Mouse (Mus musculus) kidney, embryonic 16.5 days (tissue): Measurements from ENCODE around the gene Cwf19l1. TPM values are rescaled to one million over a fixed set of nuclear protein-coding genes. Genes with fewer than 3 reads are reported as not detected.

Experiments
- ATAC-seq: fragments of 200-750 bp; cut with Nextera tagmentation; 2 replicates; pipeline ENCODE4 v1.8.0; 2017; ENCODE audit warnings: moderate TSS enrichment; ENCODE audit not compliant: low FRiP score, low TSS enrichment
- H3K27ac ChIP-seq: fragments of 300-500 bp; sonication (generic); 2 replicates; pipeline ENCODE4 v1.5.1; 2014; ENCODE audit warnings: low read length
- H3K27me3 ChIP-seq: fragments of 300-500 bp; sonication (generic); 2 replicates; pipeline ENCODE4 v1.6.1; 2014; ENCODE audit warnings: low read length, control low read depth, mixed read lengths; ENCODE audit not compliant: insufficient read depth
- H3K36me3 ChIP-seq: fragments of 300-500 bp; sonication (generic); 2 replicates; pipeline ENCODE4 v1.6.1; 2014; ENCODE audit warnings: low read length, control low read depth, mixed read lengths; ENCODE audit not compliant: insufficient read depth
- H3K4me1 ChIP-seq: fragments of 300-500 bp; sonication (generic); 2 replicates; pipeline ENCODE4 v1.6.1; 2014; ENCODE audit warnings: low read length, control low read depth, mixed read lengths; ENCODE audit not compliant: insufficient read depth
- H3K4me2 ChIP-seq: fragments of 300-500 bp; sonication (generic); replicated peaks from 2 replicates; pipeline ENCODE4 v1.6.1; 2014; ENCODE audit warnings: low read depth, low read length
- H3K4me3 ChIP-seq: fragments of 300-500 bp; sonication (generic); 2 replicates; pipeline ENCODE4 v1.5.1; 2014; ENCODE audit warnings: mild to moderate bottlenecking, low read length
- H3K9ac ChIP-seq: fragments of 300-500 bp; sonication (generic); replicated peaks from 2 replicates; pipeline ENCODE4 v1.6.1; 2014; ENCODE audit warnings: low read length
- H3K9me3 ChIP-seq: fragments of 300-500 bp; sonication (generic); 2 replicates; pipeline ENCODE4 v1.6.1; 2016; ENCODE audit warnings: low read length, control low read depth
- WGBS: fragments of 180-500 bp; shearing (Covaris S2); extraction: QIAGEN DNeasy Blood & Tissue Kit; methylation state at CpG from one replicate; pipeline ENCODE4 v1.1.7; 2014; 5-methylcytosine and 5-hydroxymethylcytosine counted together
- polyA plus RNA-seq: library from polyadenylated mRNA; unstranded; fragments of >200 nt; fragmentation: Nextera tagmentation; extraction: Ambion mirVana; gene quantifications from 2 replicates; pipeline ENCODE4 v1.2.1, GENCODE M21; 2015

Gene Cwf19l1
- polyA plus RNA-seq, 1 experiment from 2014 or later, result 37.5 TPM

DNA sequence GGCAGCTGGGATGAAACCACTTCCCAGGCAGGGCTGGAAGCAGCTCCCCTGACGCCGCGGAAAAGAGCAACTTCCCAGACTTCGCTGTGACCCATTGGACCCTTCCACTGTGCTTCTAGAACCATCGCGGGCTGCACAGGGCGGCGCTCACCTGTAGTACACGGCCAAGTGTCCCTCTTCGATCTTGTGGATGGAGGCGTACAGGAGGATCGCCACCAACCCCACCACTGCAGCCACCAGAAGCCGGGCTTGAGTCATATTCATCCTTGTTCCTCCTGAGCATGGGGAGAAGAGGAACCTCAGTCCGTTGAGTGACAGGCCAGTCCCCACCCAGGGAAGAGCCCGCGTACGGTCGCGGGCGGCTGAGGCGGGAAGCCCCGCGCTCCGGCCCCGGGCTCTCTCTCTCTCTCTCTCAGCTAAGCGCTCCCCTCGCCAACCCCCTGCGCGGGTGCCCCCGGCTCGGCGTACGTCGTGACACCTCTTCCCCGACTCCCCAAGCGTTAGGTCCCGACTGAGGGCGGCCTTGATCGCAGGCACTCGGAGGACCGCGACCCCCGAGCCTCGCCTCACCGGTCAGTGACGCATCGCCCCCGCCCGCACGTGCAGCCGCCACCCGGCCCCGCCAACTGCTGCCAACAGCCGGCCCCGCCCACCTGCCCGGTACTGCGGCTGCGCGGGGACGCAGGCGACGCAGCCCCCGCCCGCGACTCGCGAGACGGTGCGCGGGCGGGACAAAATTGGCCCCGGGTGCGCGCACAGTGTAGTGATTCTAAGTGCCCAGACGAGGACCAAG is 66.4 kb downstream of the Cwf19l1 start, which contains the start of gene Erlin1:
Erlin1 (minus strand) TSS at position 665 of the 793 bp plus-strand sequence.
- H3K27me3 ChIP-seq, result no peaks in the 10 kb centered on the region
- H3K4me2 ChIP-seq, result peak within 1 kb of the TSS; percentile 85
- H3K4me3 ChIP-seq, result peak within 1 kb of the TSS; percentile 77
- peaks cover 19% of the 10 kb centered on the region; the same call in 1 of the 2 replicates for H3K4me1 ChIP-seq
- no peaks in the 10 kb centered on the region for H3K9me3 ChIP-seq
- peak within 1 kb of the TSS; percentile 79 for H3K9ac ChIP-seq
- ATAC-seq, result peak; percentile 93
- under 1% methylated on average over 73 of the region's 75 CpGs for WGBS
- H3K36me3 ChIP-seq, result no peaks in the 10 kb centered on the region
- H3K27ac ChIP-seq, result peak within 1 kb of the TSS; percentile 70

DNA sequence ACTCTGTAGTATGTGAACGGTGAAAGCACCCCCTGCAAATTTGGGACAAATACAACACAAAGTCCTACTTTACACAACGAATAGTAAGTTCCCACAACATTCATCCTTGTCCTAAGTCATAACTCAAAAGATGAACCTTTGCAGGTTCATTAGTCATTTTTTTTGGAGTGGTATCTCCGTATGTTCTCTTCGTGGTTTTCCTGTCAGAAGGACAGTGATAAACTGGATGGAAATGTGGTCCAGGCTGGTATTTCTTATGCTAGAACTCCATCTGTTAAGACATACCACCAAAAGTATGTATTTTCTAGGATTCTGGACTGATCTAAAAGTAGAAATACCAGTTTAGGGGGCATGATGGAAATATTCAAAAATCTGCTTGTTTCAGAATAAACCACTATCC is 67.4 kb downstream of the Cwf19l1 start:
- no peaks in the 10 kb centered on the region for H3K27me3 ChIP-seq
- no peaks in the 10 kb centered on the region for H3K36me3 ChIP-seq
- WGBS, result 71% methylated on average over 4 of the region's 4 CpGs
- H3K4me1 ChIP-seq, result peaks cover 19% of the 10 kb centered on the region; the same call in 1 of the 2 replicates
- ATAC-seq, result no peak
- H3K4me2 ChIP-seq, result peak overlapping the region; percentile 85
- H3K9ac ChIP-seq, result peak overlapping the region; percentile 79
- H3K4me3 ChIP-seq, result peak overlapping the region; percentile 77
- H3K9me3 ChIP-seq, result no peaks in the 10 kb centered on the region
- no peak overlapping the region for H3K27ac ChIP-seq

DNA sequence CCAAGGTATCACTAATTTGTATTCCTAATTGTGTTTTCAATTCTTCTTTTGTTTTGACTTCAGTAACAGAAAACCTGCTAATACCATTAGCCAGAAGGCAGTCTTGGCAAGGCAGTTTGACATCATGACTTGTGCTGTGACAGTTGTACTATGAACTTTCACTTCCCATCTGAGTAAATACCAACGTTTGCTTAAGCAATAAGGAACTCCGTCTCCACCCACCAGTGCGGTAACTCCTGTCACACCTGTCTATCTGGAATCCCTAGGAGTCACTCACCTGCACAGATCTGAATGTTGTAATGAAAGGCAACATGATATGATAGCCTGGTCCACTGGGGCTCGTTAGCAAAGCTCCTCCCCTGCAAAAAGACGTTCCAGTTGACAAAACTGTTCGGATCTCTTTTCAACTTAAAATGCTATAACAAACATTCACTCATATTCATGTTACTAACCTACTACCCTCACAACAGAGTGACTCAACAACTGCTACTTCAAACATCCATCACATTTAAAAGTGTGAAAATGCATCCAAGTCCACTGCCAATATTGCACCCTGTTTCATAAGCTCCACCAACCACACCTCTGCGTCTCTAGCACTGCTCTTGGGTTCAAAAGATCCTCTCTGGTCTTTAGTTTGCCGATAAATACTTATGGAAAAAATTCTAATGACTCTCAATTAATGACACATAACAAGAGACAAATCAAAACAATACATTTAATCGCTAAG is 68.2 kb downstream of the Cwf19l1 start:
- Histone ChIP-seq H3K36me3 (peaks cover 6% of the 10 kb centered on the region; the same call in 1 of the 2 replicates), H3K27ac (no peak overlapping the region), H3K4me3 (peak overlapping the region; percentile 1; the same call in 1 of the 2 replicates), H3K4me1 (peaks cover 19% of the 10 kb centered on the region; the same call in 1 of the 2 replicates), H3K9me3 (no peaks in the 10 kb centered on the region), H3K27me3 (no peaks in the 10 kb centered on the region), H3K4me2 (peak overlapping the region; percentile 85), H3K9ac (no peak overlapping the region)
- ATAC-seq, result no peak
- WGBS, result 53% methylated on average over 9 of the region's 9 CpGs

DNA sequence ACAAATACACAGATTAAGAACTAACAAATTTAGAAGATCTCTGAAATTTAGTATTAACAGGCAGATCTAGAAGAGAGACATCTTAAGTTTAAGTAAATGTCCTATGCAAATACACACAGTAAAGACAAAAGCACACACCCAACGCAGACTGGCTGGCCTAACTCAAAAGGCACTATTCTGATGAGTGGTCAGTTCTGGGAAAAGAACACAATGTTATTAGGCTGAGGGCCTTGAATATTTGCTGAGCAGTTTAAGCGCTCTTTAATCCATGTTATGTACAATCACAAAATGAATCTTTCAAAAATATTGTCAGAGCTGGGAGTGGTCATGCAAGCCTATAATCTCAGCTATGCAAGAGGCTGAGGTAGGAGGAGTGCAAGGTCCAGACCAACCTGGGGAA is 70.9 kb downstream of the Cwf19l1 start:
- H3K4me3 ChIP-seq, result no peak overlapping the region
- H3K27me3 ChIP-seq, result no peaks in the 10 kb centered on the region
- no peak overlapping the region for H3K27ac ChIP-seq
- H3K9me3 ChIP-seq, result no peaks in the 10 kb centered on the region
- 92% methylated on average over 2 of the region's 2 CpGs for WGBS
- ATAC-seq, result no peak
- H3K4me2 ChIP-seq, result no peak overlapping the region
- no peak overlapping the region for H3K9ac ChIP-seq
- H3K4me1 ChIP-seq, result peaks cover 16% of the 10 kb centered on the region; the same call in 1 of the 2 replicates
- H3K36me3 ChIP-seq, result peaks cover 15% of the 10 kb centered on the region

DNA sequence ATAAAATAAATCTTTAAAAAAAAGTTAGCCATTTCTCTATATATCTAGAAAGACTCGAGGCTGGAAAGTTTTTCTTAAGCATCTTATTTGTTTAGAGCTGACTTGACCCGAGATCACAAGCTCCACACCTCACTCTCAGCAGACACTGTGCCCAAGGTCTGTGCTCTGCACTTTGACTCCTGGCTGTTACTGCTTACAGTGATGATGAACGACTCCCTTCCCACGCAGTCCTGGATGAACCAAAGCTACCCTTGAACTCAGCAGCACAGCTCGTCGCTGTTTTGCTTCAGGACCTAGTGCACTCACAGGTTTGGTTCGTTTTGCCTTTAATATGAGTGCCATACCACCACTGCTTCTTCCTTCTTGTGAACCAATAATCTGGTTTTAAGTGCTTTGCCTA is 71.9 kb downstream of the Cwf19l1 start:
- H3K36me3 ChIP-seq, result peaks cover 20% of the 10 kb centered on the region
- no peak overlapping the region for H3K4me3 ChIP-seq
- no peak for ATAC-seq
- peaks cover 16% of the 10 kb centered on the region; the same call in 1 of the 2 replicates for H3K4me1 ChIP-seq
- WGBS, result 79% methylated on average over 7 of the region's 7 CpGs
- H3K9ac ChIP-seq, result no peak overlapping the region
- H3K9me3 ChIP-seq, result no peaks in the 10 kb centered on the region
- H3K27ac ChIP-seq, result no peak overlapping the region
- no peak overlapping the region for H3K4me2 ChIP-seq
- H3K27me3 ChIP-seq, result no peaks in the 10 kb centered on the region

DNA sequence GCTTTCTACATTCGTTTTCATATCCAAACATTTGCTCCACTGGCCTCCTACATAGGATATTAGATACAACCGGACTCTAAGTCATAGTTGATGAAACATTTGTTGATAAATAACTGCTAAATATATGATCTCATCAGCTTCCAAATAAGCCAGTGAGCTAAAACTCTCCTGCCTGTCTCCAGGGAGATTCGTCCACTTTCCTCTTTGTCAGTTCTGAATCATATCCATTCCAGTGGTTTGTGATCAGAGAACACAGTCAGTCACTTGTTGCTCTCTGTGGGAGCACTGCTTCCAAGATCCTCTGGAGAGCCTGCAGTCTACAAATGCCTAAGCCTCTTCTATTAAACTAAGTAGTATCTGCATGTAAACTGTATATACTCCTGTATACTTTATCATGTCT is 75.5 kb downstream of the Cwf19l1 start:
- WGBS, result 82% methylated on average over 3 of the region's 3 CpGs
- no peak overlapping the region for H3K4me2 ChIP-seq

More for the DNA sequence above, 75.5 kb downstream of the Cwf19l1 start:
- no peaks in the 10 kb centered on the region for H3K27me3 ChIP-seq
- no peaks in the 10 kb centered on the region for H3K4me1 ChIP-seq
- H3K36me3 ChIP-seq, result peaks cover 32% of the 10 kb centered on the region
- no peak overlapping the region for H3K4me3 ChIP-seq
- H3K9ac ChIP-seq, result no peak overlapping the region
- H3K27ac ChIP-seq, result no peak overlapping the region
- ATAC-seq, result no peak
- no peaks in the 10 kb centered on the region for H3K9me3 ChIP-seq

Other genes with a start within 250 kb of the Cwf19l1 start
- 25.4 and 28.6 TPM in 2 replicates for gene Dnmbp, start 195.7 kb downstream of the Cwf19l1 start, polyA plus RNA-seq
- 80.6 and 81.5 TPM in 2 replicates for gene Cpn1, start 149.3 kb downstream of the Cwf19l1 start, polyA plus RNA-seq
- gene Cyp2c23, start 106.7 kb downstream of the Cwf19l1 start, polyA plus RNA-seq, result 0.58 and 0.60 TPM in 2 replicates
- 57.7 and 58.1 TPM in 2 replicates for gene Erlin1, start 66.1 kb downstream of the Cwf19l1 start, polyA plus RNA-seq
- 52.6 and 55.1 TPM in 2 replicates for gene Chuk, start 28.4 kb downstream of the Cwf19l1 start, polyA plus RNA-seq
- gene Bloc1s2, start 10.6 kb upstream of the Cwf19l1 start, polyA plus RNA-seq, result 82.8 and 85.1 TPM in 2 replicates
- gene Pkd2l1, start 56.6 kb upstream of the Cwf19l1 start, polyA plus RNA-seq, result 0.05 TPM in 1 of 2 replicates, not detected in the other
- gene Scd3, start 67.4 kb upstream of the Cwf19l1 start, polyA plus RNA-seq, result 0.60 and 0.94 TPM in 2 replicates
- 178 and 193 TPM in 2 replicates for gene Scd2, start 157.8 kb upstream of the Cwf19l1 start, polyA plus RNA-seq
- 0.12 and 0.17 TPM in 2 replicates for gene Scd4, start 197.2 kb upstream of the Cwf19l1 start, polyA plus RNA-seq